Mouse (Mus musculus) embryo, embryonic 9.5 days (tissue): ENCODE data around the gene Efcab14.

ENCODE experiments used
- DNase-seq: peaks from one replicate; pipeline ENCODE4 v3.0.0-alpha.2; 2017; ENCODE audit errors: extremely low spot score

The Efcab14 gene

GRCm38 (mm10) chr4:115737551-115738041 is at the start of gene Efcab14:
Gene Efcab14, plus strand, starts transcription at chr4:115737744.
- DNase-seq: peak; percentile 99

- no peak for DNase-seq
These were observed 36.1 kb upstream of the Efcab14 start for GRCm38 (mm10) chr4:115701468-115701867.

- no peak for DNase-seq
These were observed 33.5 kb upstream of the Efcab14 start for GRCm38 (mm10) chr4:115703927-115704505.

GRCm38 (mm10) chr4:115708974-115709593 is 28.5 kb upstream of the Efcab14 start:
- DNase-seq: no peak

- peak; percentile 88 for DNase-seq
These were observed 27.6 kb upstream of the Efcab14 start for GRCm38 (mm10) chr4:115709792-115710418.

- DNase-seq: peak; percentile 58
These were observed 8.8 kb upstream of the Efcab14 start for GRCm38 (mm10) chr4:115728721-115729120.

- DNase-seq: peak; percentile 74
These were observed 5.8 kb upstream of the Efcab14 start for GRCm38 (mm10) chr4:115731588-115732222.

GRCm38 (mm10) chr4:115732223-115732818 is 5.2 kb upstream of the Efcab14 start:
- DNase-seq: no peak

- DNase-seq: no peak
These were observed 3.8 kb upstream of the Efcab14 start for GRCm38 (mm10) chr4:115733746-115734145.

GRCm38 (mm10) chr4:115734867-115735266 is 2.7 kb upstream of the Efcab14 start:
- no peak for DNase-seq

- DNase-seq: no peak
These were observed 989 bp downstream of the Efcab14 start for GRCm38 (mm10) chr4:115738481-115738985.

GRCm38 (mm10) chr4:115742658-115743057 is 5.1 kb downstream of the Efcab14 start:
- no peak for DNase-seq

GRCm38 (mm10) chr4:115743096-115743495 is 5.6 kb downstream of the Efcab14 start:
- no peak for DNase-seq

GRCm38 (mm10) chr4:115748181-115748580 is 10.6 kb downstream of the Efcab14 start:
- DNase-seq: no peak

- no peak for DNase-seq
These were observed 11.8 kb downstream of the Efcab14 start for GRCm38 (mm10) chr4:115749336-115749735.

GRCm38 (mm10) chr4:115754101-115754500 is 16.6 kb downstream of the Efcab14 start:
- no peak for DNase-seq

- DNase-seq: no peak
These were observed 17.3 kb downstream of the Efcab14 start for GRCm38 (mm10) chr4:115754851-115755250.

- no peak for DNase-seq
These were observed 23.7 kb downstream of the Efcab14 start for GRCm38 (mm10) chr4:115761206-115761605.

GRCm38 (mm10) chr4:115764581-115764980 is 27.0 kb downstream of the Efcab14 start:
- DNase-seq: no peak

- peak; percentile 14 for DNase-seq
These were observed 30.3 kb downstream of the Efcab14 start for GRCm38 (mm10) chr4:115767647-115768467.

GRCm38 (mm10) chr4:115775056-115775455 is 37.5 kb downstream of the Efcab14 start:
- DNase-seq: no peak
